Mouse (Mus musculus) adrenal gland, adult 18-20 months (tissue): ENCODE data around the gene Gpam. TPM values are rescaled to one million over a fixed set of nuclear protein-coding genes. Genes with fewer than 3 reads are reported as not detected.
"Not testable (repeated sequence)": the region's sequence is repeated elsewhere in the genome, so short reads cannot be mapped to it uniquely, and the experiment has no call there.

Source experiments
- DNase-seq, 2 experiments: peaks; one replicate each; pipeline ENCODE4 v3.0.0; 2021 to 2022; ENCODE audit warnings: low spot score in 2 of 2
- long read RNA-seq, 2 experiments: library from polyadenylated mRNA; stranded (forward); transcript quantifications; one replicate each; pipeline ENCODE4 v2.0.0; 2021
- total RNA-seq, 2 experiments: library from RNA; stranded (reverse); gene quantifications; 1 replicate in 1 of 2; 2 replicates in 1 of 2; pipeline ENCODE4 v1.2.3; 2021

Gpam gene
- 100 to 1,000 TPM in 1 of 2 experiments, 10 to 100 TPM in 1; 87.8 to 419 TPM for total RNA-seq
- long read RNA-seq, experiment 1, full-length matches to known transcripts = 12 of 59 reads
- long read RNA-seq, experiment 1, partial matches to known transcripts = 32 of 59 reads
- long read RNA-seq, experiment 1, other reads (novel, unspliced or antisense) = 15 of 59 reads
- long read RNA-seq, experiment 2, full-length matches to known transcripts = 38 of 297 reads
- long read RNA-seq, experiment 2, partial matches to known transcripts = 237 of 297 reads
- long read RNA-seq, experiment 2, other reads (novel, unspliced or antisense) = 22 of 297 reads

DNA sequence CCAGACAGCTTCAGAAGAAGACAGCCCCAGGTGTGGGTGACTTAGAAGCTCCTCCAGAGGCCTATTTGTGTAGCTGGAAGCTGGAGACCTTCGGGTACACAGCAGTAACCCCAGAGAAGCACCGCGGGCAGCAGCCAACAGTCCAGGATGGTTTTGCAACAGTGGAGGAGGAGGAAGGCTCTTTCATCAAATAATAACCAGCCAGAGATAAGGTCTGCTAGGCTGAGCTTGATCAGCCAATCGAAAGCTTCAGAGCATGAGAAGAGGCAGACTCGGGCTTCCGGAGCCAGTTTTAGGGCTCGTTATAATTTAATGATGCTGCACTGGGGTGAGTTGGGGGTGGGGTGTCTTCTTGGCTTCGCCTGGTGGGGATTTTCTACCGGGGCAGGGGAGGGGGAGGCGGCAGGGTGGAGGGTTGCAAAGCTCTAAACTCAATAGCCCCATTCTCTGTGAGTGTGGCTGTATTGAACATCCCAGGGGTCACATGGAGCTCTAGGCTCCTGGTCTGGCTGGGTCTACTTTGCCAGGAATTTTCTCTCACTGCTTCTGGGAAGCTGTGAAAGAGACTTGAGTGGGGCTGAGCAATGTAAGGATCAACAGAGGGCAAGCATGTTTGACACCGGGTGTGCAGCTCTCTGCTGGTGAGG is at the start of gene Gpam:
Gene Gpam (minus strand): TSS at position 167 of the 647 bp plus-strand sequence.
- DNase-seq = no peak

DNA sequence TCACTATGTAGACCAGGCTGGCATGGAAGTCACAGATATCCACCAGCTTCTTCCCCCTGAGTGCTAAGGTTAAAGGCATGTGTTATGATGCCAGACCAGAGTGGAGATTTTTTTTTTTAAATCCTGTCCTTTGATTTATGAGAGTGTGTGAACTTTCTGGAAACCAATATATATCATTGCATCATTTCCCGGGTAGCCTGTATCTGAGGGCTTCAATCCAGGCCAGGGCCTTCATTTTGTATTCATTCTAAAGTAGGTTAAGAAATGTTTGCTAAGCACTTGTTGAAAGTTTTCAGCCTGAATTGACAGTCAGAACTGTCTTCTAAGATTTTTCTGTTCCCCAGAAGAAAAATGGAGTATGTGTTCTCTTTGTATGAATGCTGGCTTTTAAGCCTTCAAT is 44.5 kb upstream of the Gpam start:
- DNase-seq = no peak

DNA sequence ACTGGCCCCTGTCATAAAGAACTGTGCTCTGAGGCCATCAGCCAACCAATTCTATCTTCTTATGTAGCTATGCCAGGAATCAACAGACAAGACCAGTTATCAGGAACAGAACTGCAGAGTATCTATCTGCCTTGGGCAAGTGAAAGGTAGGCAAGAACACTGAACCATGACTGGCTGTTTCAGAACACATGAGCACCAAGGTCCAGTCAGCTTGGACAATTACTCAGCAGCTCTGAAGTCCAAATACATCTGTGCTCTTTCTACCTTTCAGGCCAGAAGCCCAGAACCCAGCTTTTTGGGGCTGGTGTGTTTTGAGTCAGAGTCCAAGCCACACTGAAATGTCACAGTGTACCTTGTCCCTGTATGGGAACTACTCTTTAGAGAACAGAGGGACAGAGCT is 43.4 kb upstream of the Gpam start:
- no peak for DNase-seq

DNA sequence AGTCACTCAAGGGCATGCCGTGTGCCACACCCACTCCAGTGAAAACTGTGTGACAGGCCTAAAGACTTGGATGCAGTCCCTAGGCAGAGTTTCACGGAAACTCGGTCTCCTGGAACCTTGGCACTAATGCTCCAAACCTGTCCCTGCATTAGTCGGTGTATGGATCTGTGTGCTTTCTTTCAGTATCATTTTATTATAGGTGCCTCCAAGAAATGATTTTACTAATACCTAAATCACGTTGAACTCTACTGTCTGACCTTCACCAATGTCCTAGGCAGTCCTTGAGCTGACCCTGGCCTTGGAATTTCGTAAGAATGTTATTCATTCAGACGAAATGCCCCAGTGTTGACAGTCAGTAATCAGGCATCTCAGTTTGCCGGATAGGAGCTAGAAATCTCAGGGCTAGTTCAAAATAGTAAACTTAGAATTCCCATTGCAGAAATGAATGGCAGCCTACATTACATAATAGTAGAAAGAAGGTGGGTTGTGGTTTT is 42.2 kb upstream of the Gpam start:
- not testable (repeated sequence) for DNase-seq

DNA sequence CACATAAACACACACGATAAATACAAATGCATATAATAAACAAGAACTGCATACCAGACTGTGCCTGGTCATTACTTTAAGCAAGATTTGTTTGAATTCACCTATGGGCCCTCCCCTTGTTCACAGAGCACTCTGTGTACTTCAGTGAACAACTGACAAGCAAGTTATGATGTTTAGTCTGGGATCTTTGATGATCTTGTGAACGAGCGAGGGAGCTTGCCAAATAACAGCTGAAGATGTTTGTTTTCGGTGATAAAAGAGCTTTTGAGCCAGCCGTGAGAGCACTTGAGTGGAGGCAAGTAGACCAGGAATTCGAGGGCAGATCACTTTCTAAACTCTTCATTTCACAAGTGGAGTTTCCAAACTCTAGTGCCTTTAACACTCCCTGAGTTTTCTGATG is 41.3 kb upstream of the Gpam start:
- no peak for DNase-seq

DNA sequence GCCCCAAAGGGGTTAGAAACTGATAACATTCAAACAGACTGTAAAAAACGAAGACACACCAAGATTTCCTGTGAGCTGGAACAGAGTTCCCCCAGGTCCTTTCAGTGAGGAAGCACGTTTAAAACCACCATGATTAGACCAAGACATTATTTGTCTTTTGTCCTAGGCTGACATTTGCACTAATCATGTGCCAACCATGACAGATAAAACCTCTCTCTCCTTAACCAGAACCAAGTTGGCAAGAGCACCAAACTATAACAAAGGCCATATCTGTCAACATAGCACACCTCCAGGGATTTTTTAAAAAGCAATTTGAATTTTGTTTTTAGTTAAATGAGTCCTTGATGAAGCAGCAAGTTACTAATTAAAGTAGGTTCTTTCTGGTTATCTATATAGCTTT is 40.7 kb upstream of the Gpam start:
- no peak for DNase-seq

DNA sequence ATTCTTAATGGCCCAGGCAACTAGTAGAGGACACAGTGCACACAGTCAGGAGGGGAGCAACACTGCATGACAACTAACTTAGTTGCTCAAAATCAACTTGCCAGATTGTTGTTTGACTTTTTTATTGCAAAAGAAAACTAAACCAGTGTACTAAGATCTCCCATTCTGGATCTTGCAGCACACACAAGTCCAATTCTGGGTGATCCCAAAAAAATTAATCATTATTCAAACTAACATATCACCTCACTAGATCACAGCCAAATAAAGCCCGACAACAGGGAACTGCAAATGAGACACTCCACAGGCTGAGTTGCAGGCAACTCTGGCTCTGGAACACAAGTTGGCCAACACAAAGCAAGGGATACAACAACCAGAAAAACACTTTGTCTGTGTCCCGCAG is 39.7 kb upstream of the Gpam start:
- no peak for DNase-seq

DNA sequence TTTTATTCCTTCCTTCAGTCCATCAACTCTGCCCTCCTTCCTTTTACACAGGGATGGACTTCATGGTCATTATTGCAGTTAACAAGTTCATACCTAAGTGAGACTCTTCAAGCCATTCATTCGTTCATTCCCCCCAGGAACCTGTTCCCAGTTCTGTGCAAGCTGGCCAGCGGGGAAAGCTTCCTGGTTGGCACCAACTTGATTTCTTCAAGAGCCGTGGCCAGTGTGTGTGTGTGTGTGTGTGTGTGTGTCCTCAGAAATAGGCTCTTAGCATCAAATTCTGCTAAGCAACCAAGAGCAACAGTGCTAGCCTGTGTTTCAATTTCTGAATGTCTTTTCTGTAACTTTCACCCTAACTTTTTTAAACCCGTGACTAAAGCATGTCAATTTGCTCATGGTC is 38.9 kb upstream of the Gpam start:
- no peak for DNase-seq

DNA sequence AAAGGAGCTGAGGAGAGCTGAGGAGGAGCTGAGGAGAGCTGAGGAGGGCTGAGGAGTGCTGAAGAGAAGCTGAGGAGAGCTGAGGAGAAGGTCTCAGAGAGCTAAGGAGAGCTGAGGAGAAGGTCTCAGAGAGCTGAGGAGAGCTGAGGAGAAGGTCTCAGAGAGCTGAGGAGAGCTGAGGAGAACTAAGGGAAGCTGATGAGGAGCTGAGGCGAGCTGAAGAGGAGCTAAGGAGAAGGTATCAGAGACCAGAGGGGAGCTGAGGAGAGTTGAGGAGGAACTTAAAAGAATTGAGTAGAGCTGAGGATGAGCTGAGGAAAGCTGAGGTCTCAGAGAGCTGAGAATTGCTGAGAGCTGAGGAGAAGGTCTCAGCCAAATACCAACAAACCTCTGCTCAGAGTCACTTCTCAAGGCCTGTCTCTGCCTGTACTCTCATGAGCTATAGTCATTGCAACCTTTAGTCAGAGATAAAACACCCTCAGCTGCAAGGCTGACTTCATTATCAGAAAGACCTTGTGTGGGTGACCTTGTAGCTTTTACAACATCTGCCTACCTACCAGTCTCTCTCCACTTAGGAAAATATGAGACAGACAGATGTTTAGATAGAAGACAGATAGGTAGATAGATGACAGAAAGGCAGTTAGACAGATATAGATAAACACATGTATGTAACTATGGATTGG is 38.3 kb upstream of the Gpam start:
- no peak for DNase-seq

DNA sequence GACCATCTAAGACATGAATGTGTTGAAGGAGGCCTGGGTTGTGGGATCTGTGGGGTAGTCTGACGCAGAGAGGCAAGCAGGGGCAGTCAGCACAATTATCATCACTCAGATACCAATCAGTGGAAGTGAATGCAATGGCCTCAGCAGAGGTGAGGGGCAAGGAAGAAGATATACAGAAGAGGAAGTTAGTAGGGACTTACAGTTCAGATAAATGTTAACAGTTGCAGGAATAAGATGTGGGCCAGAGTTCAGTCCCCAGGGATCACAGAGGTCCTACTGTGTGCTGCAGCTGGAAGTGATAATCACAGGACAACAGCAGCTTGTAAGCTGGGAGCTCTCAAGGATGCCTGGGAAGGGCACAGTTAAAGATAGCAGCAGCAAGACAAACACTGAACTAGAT is 37.1 kb upstream of the Gpam start:
- DNase-seq = no peak

DNA sequence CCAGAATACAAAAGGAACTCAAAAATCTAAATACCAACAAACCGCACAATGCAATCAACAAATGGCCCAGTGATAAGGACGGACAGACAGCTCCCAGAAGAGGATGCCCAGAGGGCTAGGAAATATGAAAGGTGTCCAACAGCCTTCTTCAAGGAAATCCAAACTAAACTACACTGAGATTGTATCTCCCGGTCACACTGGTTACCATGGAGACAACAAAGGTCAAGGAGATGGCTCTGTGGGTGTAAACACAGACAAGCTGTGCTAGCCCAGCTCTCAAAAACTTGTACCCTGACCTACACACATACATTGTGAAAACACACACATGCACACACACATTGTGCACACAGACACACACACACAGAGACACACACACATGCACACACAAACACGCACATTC is 35.2 kb upstream of the Gpam start:
- no peak for DNase-seq

DNA sequence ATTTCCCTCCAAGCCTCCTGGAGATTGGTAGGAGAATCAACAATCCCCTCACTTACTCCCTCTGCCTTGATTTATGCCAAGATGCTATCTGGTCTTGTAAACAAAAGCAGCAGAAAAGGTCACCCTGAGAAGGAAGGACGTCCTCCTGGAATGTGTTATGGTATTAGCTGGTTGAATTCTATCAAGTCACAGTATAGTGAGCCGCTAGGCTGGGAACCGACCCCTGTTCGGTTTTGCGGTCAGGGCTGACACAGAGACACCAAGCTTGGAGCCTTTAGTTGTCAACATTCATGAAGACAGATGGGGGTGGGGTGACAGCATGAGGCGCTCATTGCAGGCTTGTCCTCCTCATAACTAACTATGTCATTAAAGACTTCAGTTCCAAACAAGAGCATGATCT is 32.8 kb upstream of the Gpam start:
- DNase-seq = no peak

DNA sequence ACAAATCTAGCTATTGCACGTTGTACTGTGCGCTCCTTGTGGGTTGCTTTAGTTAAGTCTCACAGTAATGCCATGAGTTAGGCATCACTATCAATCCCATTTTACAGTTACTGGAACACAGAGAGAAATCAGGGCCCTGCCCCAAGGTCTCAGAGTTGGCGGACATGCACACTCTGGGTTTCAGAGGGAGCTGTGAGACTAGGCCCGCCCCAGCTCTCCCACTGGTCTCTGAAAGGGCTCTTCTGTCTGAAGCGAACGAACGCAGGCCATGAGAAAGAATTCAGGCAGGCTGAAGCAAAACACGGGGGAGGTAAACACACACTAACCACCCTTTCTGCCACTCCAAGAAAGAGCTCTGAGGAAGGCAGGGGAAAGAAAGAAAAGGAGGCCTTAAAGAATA is 31.6 kb upstream of the Gpam start:
- no peak for DNase-seq

DNA sequence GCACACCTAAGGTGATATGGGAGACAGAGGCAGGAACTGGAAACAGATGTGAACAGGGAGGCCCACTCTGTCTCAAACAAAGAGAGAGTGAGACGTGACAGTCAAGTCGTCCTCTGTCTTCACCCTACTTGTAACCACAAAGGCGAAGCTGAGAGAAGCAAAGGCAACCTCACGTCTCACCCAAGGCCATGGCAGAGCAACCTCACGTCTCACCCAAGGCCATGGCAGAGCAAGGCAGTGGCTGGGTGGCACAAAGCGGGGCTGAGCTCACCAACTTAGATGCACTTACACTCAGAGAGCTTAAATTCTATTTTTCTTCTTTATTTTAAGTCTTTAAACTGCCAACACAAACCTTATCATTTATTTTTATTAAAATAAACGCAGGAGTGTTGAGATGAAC is 30.0 kb upstream of the Gpam start:
- DNase-seq = no peak

DNA sequence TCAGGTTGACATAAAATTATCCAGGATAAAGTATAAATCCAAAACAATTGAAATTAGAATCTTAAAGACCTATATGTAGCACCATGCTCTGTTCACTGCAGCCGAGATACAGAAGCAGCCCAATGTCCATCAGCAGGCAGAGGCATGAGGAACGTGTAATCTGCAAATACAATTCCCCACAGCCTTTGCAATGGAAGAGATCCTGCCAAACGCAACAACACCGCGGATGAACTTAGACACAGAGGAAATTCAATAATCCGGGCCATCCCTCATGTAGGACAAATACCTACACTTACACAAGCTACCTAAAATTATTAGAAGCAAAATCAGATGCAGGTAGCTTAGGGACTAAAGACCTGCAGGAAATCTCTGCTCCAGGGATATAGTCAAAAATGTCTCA is 25.9 kb upstream of the Gpam start:
- no peak for DNase-seq

DNA sequence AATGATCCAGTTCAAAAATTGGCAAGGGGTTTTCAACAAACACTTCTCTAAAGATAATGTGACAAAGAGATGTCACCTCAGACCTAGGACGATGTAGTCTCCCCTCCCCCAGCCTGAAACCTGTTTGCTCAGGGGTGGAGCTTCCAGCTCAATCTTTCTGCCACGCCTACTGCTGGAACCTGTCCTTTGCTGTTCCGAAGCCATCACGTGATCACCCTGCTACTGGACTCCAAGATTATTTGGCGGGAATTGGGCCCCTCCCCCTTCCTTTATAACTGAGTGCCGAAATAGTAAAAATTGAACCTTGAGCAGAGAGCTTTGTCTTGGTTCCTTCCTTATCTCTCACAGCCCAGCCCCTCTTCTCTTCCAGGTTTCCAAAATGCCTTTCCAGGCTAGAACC is 25.2 kb upstream of the Gpam start:
- not testable (repeated sequence) for DNase-seq

DNA sequence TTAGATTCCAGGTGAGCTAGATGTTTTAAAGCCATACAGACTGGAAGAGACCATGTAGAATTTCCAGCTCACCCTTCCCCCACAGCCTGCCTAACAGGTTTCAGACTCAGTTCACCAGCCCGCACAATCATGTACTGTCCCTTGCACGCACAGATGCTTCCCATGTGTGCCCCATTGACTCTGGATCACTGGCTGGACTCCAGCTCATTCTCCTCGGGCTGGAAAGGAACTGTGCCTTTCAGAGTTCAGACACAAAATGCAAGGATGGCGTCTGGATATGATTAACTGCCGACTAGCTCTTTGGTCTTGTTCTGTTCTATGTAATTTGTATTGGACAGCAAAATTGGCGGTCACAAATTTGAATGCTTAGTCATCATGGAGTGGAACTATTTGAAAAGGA is 22.6 kb upstream of the Gpam start:
- no peak for DNase-seq

DNA sequence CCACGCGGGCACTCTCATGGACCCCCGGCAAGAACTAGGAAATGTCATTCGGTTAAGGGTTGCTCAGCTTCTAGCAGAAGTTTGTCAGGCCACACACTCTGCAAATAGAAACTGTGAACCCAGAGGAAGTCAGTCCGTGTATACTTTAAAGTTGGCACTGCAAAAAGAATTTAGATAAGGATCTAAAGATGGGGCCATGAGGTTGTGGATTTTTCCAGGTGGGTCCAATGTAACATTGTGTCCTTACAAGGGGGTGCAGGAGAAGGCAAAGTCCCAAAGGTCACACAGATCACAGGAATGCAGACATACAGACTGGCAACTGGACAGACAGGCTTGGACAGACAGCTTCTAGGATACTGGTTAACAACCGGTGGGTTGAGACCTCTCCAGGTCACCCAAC is 21.1 kb upstream of the Gpam start:
- no peak for DNase-seq

DNA sequence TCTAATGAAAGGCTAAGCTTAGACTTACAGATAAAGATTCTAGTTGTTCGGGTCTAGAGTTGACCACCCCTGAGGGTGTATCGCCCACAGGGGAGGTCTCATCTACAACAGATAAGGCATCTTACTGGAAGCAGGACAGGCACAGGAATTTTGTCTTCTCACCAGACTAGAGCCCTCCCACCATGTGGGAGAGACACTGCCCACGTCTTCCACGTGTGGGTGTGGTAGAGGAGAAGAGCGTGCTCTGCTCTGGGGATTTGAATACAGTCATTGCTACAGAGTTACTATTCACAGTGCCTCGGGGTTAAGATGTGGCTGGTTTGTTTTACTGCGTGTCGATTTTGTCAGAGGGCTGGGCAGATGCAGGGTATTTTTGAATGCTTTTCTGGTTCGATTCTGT is 20.5 kb upstream of the Gpam start:
- no peak for DNase-seq

DNA sequence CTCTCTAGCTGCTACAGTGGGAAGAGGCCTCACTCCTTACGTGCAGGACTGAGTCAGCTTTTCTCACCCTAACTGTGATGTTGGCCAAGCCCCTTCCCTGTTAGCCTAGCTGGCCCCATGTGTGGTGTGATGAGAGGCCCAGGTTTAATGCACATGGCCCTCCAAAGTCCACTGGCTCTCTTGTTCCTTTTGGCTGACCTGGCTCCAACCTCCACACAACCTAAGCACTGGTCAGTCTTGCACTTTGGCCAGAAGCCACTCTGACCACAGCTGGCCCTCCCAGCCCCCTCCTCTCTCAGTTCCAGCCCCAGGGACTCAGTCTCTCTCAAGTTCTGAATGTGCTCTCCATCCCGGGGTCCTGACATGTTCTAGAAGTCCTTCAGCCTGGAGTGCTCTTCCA is 18.1 kb upstream of the Gpam start:
- DNase-seq = no peak

DNA sequence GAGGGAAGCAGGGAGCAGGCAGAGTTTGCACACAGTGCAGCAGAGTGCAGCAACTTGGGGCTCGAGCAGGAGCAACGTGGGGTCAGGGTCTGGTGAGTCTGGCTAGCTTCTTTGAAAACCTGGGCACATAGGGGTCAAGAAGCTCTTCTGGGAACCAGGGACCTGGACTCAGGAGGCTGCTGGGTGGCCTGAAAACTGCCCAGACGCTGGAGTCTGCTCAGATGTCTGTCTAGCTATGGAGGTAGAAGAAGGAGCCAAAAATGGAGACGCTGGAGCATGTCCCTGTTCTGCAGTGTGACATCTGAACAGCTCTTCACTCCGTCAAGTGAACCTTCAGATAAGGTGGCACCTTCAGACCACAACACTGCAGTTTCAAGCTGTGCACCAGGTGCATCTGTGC is 17.7 kb upstream of the Gpam start:
- DNase-seq = no peak
